Mouse (Mus musculus) MEL-GATA-1-ER (cell line): ENCODE data around the gene Foxn1.

Experiments
- DNase-seq: peaks from one replicate; pipeline ENCODE4 v3.0.0-alpha.2; 2012; ENCODE audit warnings: low read depth; ENCODE audit errors: extremely low read depth

Gene Foxn1

DNA sequence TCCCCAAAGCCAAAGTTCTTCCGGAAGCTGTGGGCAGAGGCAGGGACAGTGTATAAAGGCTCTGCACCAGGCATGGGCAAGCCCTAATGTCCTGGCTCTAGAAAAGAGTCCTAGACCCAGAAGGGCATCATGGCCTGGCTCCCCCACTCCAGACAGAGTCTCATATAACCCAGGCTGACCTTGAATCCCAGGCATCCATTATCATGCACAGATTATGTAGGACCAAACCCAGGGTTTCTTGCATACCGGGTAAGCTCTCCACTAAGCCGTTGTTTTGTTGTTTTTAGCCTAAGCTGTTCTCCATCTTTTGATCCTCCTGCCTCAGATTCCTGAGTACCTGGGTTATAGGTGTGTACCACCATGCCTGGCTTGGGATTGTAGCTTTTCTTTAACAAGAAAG, 14.6 kb upstream of the Foxn1 start:
- no peak for DNase-seq

DNA sequence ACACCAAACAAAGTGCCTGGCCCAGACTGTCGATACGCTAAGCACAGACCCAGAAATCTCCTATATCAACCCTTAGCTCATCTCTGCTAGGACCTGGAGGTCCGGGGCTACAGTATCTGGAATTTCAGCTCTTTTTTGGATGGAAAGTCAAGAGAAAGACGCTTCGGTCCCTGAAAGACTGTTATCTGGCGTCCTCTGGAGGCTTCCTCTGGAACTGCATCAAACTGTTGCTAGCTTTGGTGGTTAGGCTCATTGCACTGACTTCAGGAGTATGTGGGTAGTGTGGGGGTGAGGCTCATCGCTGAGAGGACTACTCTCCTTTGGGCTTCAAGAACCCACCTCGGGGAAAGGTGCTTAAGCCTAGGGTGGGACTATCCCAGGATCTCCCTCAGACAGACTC, 13.3 kb upstream of the Foxn1 start:
- DNase-seq: peak; percentile 34

DNA sequence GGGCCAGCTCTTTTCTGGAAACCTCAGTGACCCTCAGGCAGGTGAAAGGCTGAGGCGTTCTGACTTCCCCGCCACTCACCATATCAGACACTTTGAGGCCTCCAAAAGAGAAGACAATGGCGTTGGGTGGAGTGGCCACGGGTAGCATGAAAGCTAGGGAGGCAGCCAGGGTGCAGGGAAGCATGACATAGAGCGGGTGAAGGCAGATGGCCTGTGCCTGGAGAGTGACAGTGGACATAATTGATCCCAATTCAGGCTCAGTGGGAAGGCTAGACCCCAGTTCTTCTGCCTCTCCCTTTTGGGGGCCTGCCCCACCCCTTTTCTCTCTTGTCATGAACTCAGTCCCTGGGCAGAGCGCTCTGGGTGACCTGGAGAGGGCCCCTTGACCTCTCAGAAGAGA, 11.9 kb upstream of the Foxn1 start:
- DNase-seq: no peak

DNA sequence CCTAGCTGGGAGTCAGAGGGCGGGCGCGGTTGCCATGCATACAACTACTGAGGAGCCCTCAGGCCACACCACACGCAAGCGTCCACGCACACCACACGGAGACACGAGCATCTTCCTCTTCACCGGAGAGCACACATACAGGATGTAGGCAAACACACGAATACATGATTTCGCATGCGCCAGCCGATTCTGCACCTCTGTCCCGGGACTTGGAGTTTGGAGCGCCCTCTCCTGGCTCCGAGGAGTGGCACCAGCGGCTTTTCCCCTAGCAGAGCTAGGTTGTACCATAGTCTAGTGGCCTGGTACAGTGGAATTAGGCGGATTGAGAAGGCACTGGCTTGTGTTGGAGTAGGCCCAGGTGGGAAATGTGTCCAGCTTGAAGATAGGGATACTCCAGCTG, 11.0 kb upstream of the Foxn1 start:
- peak; percentile 40 for DNase-seq

DNA sequence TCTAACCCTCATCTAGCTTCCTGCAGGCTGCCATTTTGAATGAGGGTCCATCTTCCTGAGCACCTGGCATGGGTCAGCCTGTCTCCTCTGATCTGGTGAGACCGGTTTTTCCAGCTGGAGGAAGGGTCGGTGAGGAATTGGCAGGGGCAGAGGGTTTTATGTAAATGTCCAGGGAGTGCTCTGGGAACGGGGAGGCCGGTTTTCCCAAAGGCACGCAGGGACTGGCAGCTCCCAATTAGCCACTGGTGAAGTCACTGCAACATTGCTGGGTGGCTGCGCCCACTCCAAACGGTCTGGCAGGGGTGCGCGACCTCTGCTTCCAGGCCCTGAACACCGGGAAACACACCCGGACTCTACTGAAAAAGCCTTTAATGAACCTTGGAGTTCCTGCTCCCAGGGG, 10.6 kb upstream of the Foxn1 start:
- DNase-seq: no peak

DNA sequence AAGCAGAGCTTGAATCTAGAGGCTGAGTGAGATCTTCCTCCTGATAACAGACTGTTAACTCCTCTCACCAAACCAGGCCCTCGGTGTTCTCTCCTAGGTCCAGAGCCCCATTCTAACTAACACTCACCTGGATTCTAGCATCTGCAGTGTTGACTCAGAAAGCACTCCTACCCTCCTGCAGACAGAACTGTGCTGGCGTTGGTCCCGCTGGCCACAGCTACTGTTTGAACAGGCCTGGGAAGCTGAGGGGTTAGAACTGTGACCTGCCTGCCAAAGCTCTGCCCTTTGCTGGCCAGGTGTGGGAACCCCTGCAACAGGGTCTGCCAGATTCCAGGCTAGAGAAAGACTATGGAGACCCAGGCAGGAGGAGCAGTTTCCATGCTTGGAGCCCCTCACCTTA, 6.4 kb upstream of the Foxn1 start:
- no peak for DNase-seq

DNA sequence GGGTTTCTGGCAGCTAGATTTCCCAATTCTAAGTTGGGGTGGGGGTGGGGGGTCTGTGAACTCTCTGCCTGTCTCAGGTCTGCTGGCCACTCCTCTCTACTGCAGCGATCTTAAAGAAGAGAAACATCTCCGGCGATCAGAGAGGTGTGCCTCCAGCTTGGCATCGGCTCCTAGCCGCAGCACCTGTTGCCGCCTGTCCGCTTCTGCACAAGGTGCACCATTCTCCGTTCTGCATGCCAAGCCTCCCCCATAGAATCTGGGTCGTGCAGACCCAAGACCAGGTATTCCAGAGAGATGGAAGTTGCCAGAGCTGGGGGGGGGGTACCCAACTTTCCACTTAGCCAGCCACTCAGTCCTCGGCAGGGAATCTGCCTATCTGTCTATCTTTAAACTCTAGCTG, 582 bp downstream of the Foxn1 start:
- no peak for DNase-seq

DNA sequence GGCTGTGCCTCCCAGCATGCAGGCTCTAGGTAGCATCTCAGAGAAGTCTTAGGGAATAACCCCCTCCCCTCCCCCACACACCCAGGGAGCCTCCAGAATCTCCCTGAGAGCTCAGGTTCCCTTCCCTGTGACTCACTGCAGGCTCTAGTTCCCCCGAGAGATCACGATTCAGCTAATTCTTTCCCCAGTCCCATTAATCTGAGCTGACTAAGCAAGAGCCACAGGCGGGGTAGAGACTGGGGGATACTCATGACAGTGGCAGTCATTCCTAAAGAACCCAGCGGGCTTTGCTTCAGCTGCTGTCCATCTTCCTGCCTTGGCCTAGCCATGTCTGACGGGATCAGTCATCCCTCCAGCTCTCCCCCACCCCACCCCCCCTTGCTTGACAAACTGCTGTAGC, 3.7 kb downstream of the Foxn1 start:
- DNase-seq: no peak

DNA sequence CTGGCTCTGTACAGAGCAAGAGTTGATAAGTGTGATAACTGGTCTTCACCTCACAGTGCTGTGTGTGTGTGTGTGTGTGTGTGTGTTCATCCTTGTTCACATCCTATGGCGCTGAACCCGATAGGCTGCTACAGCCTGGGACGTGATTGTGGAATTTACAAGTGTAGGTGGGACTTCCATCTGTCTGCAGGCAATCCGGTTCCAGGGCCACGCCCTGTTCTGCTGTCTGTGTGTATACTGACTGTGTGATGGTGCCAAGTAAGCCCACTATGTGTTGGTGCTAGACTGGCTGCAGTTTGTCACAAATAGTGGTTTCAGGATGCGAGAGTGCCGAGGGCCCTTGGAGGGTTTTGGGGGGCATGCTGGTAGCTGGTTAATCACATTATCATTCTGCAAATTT, 4.1 kb downstream of the Foxn1 start:
- no peak for DNase-seq

DNA sequence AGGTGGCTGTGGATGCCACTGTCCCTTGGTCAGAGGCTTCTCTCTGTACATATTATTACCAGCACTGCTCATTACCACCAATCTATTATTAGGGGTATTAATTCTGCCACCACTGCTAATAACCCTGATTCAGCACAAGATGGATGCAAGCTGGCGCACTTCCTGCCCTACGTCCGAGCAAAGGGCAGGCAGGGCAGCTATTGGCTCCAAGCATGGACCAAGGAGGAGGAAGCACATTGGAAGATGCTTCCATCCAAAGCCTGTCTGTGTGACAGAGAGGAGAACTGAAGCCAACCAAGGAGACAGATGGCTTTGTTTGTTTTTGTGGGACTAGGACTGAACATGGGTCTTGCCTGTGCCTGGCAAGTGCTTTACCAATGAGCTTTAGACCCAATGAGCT, 5.4 kb downstream of the Foxn1 start:
- DNase-seq: no peak

DNA sequence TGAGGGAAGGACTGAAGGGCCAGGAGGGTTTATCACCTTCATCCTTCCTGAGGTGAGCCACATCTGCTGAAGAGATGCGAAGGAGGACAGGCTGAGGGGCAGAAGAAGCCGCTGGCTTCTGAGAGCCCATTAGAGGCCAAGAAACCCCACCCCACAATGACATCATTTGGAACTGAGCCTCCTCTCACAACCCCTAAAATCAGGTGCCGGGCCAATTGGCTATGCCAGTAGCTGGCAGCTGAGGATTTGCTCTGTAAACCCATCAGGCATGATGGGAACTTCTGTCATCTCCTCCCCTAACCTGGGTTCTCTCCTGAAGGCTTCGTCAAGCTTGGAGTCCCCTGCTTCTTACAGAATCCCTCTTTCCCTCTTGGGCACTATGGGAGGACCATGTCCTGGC, 6.0 kb downstream of the Foxn1 start:
- no peak for DNase-seq

DNA sequence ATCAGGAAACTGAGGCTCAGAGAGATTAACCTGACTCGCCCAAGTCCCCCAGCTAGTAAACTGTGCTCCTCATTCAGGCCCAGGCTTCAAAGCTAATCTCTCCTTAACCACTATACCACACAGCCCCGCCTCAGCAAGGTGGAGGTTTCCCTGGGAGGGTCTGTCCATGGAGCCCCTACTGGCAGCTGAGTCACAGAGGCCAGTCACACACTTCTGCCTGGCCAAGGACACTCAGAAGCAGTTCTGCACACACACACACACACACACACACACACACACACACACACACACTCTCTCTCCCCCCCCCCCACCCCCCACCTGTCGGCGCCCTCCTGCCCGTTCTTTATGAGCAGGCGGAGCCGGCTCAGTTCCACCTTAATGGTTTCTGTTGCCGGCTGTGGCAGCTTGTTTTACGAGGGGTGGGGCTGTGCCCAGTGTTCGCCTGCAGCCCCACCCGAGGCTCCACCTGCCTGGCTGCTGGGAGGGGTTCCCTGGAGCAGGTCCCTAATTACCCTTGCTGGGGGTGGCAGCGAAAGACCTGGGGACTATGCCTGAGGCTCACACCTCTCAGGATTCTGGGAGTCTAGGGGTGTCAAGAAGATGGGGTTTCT, 8.7 kb downstream of the Foxn1 start:
- DNase-seq: no peak

DNA sequence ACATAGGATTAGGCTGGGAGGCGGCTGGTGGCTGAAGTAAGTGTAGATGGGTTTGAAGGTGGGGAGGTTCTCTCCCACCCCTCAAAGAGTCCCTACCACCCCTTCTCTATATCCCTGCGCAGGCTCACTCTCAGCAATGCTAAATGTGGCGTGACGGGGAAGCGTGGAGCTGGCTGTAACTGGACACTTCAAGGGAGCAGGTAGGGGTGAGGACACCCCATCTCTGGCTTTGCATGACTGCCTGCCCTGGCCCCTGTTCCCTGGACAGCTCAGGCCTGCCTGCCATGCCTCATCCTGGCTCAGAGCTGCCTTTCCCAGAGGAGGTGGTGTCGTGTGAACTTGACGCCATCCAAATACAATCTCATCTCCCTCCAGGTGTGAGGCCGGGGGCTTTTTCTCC, 12.2 kb downstream of the Foxn1 start:
- DNase-seq: no peak

DNA sequence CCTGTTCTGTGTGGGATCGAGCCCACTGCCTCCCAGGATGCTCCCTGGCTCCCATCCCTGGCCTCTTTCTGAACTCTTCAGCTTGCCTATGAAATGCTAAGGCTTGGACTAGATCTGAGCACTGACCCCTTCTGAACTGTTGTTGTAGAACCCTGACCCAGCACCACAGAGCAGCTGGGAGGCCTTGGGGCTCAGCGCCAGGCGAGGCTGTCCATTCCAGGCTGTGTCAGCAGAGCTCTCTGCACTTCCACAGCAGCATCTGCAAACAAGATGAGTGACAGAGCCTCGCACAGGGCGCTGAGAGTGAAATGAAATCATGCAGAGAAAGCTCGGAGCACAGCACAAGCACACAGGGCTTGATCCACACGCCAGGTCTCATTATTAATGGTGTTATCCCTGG, 13.7 kb downstream of the Foxn1 start:
- no peak for DNase-seq

DNA sequence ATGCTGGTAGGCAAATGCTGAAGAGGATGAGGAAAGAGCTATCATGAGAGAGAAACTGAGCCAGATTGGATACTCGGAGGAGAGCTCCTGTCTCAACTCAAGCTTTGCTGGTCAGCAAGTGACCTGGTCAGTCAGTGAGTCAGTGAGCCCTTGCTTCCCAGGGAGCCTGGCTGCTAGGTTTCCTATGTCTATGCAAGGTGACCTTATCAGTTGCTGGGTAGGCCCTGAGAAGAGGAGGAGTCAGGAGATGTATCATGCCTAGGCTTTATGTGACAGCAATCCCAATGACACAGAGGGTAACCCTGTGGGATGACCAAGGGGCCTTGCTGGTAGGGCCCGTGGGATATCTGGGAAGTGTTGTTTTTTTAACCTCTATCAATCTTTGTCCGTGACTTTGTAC, 14.2 kb downstream of the Foxn1 start:
- no peak for DNase-seq

DNA sequence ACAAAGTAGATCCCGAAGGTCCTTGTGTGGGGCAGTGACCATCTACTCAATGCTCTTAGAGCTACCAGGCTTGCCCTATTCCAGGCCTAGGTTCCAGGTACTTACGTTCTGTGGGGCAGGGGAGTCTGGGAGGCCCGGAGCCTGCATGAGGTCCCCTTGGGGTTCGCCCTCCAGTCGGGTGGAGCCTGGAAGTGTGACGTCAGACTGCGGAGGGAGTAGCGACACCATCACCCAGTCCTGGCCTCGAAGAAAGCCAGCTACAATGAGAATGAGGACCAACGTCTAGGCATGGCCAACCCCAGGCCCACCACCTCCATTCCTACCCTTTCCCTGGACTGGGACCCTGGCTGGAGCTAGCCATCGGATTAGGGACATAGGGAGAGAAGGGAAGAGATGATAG, 14.6 kb downstream of the Foxn1 start:
- DNase-seq: no peak

DNA sequence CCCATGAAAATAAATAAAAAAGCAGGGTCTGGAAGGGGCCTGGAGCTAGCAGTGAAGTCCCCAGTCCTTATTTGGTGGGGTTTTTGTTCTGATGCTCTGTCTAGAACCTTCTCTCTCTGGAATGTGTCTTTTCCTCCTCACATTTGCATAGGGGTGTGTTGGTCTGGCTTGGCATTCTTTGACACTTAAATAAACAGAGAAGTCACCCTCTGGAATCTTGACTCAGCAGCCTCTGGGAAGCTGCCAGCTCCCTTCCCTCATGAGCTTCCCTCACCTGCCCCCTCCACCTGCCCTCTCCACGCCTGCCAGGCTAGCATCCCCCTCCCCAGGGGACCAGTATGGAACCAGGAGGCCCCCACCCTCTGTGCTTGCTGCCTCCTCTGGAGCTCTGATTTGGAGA, 16.0 kb downstream of the Foxn1 start:
- no peak for DNase-seq

DNA sequence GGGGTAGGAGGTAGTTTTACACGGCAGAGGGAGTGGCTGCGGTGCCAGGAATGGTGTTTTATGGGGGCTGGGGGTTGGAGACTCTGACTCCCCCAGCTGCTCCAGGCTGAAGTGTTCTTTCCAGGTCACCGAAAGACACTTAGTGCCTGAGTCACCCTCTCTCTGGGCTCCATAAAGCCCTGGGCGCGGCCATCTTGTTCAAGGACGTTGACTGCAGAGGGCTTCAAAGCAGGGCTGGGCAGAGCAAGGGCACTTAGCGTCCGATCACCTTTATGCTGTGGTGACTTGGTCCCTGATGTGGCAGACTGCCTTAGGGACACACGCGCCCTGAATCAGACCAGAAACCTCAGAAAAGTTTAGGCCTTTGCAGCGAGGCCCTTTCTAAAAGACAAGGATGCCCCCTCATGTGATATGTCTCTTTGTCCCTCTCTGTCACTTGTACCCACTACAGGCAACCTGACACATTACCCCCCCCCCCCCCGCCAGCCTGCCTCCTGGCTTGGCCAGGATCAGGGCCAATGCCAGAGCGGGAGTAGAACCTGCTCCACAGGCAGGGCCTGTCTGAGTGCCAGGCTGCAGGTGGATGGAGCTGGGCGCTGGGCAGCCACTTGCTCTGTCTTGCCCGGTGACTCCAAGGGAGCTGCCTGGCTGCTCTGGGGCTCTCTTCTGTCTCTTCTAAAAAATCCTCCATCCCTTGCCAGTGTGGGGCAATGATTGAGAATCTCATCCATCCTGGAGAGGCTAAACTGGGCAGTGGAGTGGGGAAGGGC, 18.7 kb downstream of the Foxn1 start:
- no peak for DNase-seq

DNA sequence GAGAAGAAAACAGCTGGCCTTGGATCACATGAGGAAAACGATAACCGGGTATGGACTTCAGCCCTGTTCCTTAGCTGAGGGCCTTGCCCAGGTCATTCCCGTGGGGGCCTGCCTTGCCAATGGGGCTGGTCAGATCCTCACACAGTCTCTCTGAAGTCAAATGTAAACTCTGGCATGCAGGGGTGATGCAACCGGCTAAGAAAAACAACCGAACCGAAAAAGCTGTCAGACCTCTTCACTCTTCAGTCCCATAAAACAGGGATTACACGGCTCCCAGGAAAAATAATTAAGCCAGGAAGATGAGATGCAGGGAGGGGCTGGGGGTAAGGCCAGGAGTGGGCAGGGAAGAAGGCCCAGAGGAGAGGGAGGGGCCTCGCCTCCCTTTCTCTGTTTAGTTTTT, 22.3 kb downstream of the Foxn1 start:
- DNase-seq: no peak

DNA sequence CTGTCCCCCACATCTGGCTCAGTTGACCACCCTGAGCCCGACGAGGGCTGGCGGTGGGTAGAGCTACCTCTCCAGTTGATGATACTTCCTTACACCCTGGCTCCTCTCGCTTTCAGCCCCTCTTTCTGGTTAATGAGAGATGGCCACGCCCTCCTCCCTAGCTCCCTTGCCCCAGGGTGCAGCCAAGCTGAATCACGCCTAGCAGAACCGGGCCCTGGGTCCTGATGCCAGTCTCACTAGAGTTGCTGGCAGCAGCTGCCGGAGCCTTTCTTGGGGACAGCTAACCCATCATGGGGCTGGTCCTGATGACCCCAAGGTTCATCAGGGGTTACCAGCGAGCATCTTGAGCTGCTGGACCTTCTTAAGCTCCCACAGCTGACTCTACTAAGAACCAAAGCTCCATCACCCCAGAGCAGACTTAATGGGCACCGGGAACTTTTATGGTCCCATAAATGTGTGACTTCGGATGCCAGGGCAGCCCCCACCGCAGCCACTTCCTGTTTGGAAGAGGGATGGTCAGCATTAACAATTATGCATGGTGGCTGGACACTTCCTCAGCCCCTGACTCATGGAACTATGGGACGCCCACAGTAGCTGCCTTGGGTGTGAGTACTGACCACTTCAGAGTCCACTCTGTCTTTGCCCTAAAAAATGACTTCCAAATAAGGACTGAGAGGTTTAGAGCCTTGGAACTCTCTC, 22.9 kb downstream of the Foxn1 start:
- DNase-seq: no peak

DNA sequence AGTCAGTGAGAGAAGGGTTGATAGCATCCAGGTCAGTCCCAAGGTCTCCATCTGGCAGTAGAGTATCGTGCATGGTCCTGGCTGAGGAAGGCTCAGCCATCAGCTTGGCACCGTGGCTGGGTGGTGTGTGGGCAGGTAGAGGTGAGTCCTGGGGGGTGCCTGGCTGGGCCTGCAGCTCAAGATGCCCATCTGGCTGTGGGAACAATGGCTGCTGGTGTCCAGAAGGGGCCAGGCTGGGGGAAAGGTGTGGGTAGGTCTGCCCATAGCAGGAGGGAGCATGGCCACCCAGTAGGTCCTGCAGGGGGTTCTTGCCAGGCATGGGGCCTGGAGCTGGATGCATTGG, 25.6 kb downstream of the Foxn1 start:
- no peak for DNase-seq

DNA sequence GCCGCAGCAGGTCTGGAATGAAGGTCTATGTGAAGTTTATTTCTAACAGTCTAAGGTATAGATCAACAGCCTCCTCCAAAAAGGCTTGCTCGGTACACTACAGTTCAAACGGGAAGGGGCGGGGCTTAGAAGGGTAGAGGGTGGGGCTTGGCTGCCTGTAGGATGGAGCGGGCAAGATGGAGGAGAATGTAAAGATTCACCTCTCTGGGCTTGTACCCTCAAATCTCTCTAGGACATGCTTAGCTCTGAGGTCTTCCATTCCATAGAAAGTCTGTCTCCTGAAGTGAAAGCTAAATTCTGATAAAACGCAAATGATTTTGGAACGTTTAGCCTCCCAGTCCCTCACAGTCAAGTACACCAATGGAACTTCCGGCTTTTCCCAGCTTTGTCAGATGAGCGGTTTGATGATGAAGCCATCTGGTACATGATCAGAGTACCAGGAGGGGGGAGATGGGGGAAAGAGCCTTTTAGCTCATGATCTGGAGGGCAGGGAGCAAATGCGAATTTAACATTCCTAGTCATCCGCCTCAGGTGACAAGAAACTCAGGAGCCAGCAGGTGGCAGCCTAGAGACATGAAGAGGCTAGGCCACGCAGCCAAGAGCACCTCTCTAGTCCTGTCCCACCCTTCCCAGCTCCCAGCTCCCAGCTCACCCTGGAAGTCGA, 26.1 kb downstream of the Foxn1 start:
- peak; percentile 69 for DNase-seq
